Mouse (Mus musculus) activated CD4-positive, CD25-positive, alpha-beta regulatory T cell, adult 4 months (primary cell): ENCODE results near the gene Cep83. TPM values are rescaled to one million over a fixed set of nuclear protein-coding genes. Genes with fewer than 3 reads are reported as not detected.
A peak's percentile ranks its signal among the peaks of the same experiment; 100 is the strongest.
"Not testable (repeated sequence)": the region's sequence is repeated elsewhere in the genome, so short reads cannot be mapped to it uniquely, and the experiment has no call there.

Source experiments
- ATAC-seq: one replicate; pipeline ENCODE4 v1.8.0; 2017
- polyA plus RNA-seq, 2 experiments: library from polyadenylated mRNA; unstranded; fragments of 100-300 nt; shearing (Covaris generic); gene quantifications; one replicate each; pipeline ENCODE4 v1.2.1; 2017

Gene Cep83
- polyA plus RNA-seq: 10 to 100 TPM; 14.3 to 25.1 TPM

DNA sequence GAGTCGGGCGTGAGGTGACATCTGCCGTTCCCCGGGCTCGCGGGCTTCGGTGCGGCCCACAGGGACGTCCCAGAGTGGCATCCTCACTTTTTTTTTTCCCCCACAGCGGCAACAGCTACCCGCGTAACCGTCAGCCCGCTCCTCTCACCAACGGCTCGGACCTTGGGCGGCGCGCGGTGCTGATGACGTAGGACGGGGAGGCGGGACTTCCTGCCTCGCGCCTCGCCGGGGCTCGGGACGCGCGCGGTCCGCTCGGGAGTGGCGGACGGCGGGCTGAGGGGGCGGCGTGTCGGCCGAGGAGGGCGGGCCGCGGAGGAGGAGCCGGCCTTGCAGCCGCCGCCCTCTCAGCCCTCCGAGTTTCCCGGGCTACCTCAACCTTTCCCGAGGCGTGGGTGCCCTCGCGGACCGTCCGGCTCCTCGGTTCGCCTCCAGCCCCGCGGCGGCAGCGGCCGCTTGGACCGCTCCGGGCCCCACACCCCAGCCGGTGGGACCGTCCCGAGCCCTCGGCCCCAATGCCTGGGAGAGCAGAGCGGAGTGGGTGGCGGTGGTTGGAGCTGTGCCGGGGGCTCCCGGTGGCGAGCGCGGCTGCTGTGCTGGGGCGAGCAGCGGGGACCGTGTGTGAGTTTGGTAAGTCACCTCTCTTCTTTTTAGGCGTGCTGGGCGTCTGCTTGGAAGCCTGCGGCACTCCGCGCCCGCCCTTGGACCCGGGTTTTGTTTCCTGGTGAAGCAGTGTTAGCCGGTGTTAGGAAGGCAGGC lies at the start of gene Cep83:
TSS of gene Cep83 (plus strand) at position 235 of the 756 bp plus-strand sequence.
- ATAC-seq: peak; percentile 79

- no peak for ATAC-seq
Observed at GRCm38 (mm10) chr10:94639281-94639680, 49.2 kb upstream of the Cep83 start.

DNA sequence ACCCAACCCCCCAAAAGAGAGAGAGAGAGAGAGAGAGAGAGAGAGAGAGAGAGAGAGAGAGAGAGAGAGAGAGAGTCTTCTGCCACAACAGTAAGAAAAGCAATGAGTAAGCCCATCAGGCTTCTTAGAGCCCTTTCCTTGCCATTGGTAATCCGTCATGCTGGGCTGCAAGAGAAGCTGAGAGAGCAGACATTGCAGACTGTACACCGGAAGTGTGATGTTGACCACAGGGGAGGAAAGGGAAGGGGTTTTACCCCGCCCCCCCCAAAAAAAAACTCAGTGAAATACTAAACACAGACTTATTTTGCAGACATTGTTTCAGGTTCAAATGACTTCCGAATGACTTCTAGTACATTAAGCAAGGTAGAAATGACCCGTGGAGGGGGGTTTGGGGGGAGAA lies 48.4 kb upstream of the Cep83 start:
- no peak for ATAC-seq

DNA sequence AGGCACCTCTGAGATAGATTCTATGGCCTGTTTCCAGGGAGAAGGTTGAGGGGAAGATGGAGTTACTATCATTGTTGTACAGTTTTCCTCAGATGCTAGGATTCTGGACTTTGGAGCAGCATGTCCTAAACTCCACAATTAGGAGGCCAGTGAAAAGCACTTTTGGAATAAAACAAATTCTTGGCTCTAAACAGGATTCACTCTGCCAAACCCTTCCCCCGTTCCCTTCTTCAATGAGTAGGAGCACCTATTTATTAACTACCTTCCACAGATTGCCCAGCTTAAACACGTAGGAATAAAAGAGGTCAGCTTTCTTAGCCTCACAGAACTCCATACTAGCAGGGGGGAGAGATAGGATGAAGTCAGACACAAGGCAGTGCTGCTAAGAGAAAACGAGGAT lies 24.4 kb upstream of the Cep83 start:
- no peak for ATAC-seq

GRCm38 (mm10) chr10:94664455-94664854 lies 24.0 kb upstream of the Cep83 start:
- no peak for ATAC-seq

DNA sequence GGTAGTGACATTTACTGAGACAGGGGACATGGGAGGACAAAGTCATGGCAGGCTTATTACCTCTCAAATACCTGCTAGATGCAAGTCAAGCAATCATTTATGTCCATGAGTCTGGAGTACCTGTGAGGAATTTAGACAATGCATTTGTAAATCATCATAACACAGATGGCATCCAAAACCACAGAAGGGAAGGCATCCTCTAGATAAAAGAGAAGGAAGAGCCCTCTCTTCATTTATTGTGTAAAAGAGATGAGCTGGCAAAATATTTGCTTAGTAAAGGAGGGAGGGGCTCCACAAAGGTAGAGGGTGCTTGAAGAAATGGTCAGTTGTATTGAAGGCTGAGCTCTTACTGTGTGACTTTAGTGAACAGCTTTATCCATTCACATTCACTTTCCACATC lies 20.3 kb upstream of the Cep83 start:
- no peak for ATAC-seq

DNA sequence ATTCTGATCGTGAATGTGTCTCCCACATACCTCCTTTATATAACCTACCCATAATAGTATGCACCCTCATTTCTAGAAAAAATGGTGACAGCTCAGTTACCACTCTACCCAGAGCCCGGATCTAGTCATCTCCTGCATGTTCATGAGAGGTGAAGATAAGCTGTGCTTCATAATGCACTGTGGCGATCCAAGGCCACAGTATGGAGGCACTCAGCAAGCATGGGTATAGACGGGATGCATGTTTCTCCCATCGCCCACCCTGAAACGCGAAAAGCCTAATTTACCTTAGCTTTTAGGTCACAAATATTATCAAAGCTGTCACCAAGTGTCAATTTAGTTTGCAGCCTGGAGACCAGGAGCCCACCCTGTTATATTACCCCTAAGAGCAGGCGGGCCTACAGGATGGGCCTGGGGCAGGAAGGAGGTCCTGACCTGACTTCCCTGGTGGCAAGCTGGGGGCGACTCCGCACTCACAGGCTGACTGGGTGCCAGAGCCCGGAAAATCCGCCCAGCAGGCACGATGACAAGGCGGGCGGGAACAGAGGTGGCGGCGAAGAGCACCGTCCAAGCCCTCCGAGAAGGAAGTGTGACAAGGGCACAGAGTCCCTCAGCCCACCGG lies 544 bp upstream of the Cep83 start:
- ATAC-seq: peak; percentile 44

DNA sequence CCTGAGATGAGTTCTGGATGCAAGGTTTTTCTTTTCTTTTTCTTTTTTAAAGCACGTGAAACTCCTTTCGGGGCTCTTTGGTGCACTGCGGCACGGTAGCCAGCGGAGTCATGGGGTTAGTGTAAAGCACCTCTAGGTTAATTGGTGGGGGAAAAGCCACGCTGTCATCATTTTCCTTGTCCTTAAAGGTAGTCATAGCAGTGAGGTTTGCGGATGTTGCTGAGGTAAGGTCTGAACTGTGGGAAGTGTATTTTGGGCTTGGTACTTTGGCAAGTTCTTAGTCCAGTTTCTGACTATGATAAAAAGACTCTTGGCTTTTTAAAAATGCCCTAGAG lies 689 bp downstream of the Cep83 start:
- peak; percentile 53 for ATAC-seq

- no peak for ATAC-seq
Observed at GRCm38 (mm10) chr10:94690376-94690775, 1.9 kb downstream of the Cep83 start.

GRCm38 (mm10) chr10:94692163-94692562 lies 3.7 kb downstream of the Cep83 start:
- no peak for ATAC-seq

GRCm38 (mm10) chr10:94705643-94706258 lies 17.3 kb downstream of the Cep83 start:
- ATAC-seq: no peak

DNA sequence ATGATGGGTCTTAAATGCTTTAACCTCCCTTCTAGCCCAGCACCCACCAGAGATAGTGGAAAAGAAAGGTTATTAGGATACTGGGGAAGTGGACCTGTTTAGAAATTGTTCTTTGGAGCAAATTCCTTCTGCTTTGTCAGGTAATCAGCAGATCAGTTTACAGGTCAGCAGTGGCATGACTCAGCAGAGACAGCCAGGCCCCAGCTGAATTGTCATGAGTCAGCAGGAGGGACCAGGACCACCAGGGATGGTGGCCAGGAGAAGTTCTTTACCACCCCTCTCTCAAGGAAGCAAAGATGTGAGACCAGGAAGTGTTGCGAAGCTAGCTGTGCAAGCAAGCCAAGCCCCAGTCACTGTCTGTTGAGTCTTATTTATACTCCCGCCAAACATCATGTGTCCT lies 18.2 kb downstream of the Cep83 start:
- ATAC-seq: no peak

GRCm38 (mm10) chr10:94709622-94710319 lies 21.3 kb downstream of the Cep83 start:
- no peak for ATAC-seq

GRCm38 (mm10) chr10:94710320-94710695 lies 21.9 kb downstream of the Cep83 start:
- no peak for ATAC-seq

DNA sequence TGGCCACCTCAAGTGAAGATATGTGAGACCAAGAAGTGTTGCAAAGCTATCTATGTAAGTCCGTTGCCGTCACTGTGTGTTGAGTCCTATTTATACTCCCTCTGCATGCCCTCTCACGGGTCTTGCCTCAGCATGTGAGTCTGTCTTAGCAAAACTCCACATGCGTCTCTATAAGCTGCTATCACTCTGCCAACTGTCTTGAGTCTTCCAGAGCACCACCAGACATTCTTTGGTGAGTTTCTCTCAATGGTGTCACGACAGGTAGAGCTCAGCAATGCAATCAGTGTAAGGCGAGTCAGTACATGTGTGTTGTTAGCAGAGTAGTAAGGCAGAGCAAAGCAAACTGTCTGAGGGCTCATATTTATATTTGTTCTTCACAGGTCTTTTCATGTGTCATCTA lies 31.8 kb downstream of the Cep83 start:
- ATAC-seq: no peak

GRCm38 (mm10) chr10:94728053-94728452 lies 39.6 kb downstream of the Cep83 start:
- not testable (repeated sequence) for ATAC-seq

DNA sequence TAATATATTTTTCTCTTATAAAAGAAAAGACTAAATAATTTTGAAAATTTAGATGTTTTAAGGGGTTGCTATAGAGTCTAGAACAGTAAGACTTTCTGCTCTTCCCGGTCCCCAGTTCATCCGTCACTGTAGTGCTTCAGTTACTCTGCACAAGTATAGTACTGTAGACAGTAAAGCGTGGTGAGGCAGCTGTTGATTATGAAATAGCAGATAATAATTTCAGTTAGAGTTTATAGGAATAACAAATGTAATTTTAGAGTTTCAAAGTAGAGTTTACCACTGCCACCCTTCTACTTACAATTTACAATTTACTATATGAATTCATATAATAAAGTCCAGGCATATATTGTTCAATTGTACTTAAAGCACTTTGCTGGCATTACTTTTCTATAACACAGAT lies 42.0 kb downstream of the Cep83 start:
- no peak for ATAC-seq

GRCm38 (mm10) chr10:94734829-94735228 lies 46.4 kb downstream of the Cep83 start:
- no peak for ATAC-seq

DNA sequence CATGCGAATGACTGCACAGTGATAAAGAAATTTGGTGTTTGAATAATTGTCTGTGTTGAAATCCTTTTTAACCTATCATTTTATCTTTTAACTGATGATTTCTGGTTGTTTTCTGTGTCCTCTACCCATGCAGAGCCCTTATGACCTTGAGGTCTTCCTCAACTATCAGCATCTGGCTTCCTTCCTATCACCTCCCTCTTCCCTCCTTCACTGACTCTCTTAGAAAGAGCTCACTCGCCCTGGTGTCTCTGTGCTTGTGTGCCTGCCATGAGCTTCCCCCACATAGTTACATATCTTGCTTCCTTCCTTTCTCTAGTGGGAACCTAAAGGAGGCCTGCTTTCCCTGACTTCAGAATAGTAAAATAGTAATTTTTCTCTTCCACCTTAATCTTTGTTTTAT lies 51.8 kb downstream of the Cep83 start:
- no peak for ATAC-seq

- no peak for ATAC-seq
Observed at GRCm38 (mm10) chr10:94741459-94741858, 53.0 kb downstream of the Cep83 start.

DNA sequence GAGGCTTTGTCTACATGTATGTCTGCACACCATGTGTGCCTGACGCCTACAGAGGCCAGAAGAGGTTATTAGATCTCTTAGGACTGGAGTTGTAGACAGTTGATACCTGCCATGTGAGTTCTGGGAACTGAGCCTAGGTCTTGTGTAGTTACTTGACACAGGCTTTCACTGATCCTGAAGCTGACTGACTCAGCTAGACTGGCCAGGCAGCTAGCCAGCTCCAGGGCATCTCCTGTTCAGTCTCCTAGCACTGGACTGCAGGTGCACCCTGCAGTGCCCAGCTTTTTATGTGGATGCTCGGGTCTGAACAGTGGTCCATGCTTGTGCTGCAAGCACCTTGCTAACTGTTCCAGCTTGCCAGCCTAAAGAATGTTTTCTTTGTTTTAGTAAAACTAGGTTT lies 58.6 kb downstream of the Cep83 start:
- ATAC-seq: no peak

- ATAC-seq: no peak
Observed at GRCm38 (mm10) chr10:94771496-94771895, 83.0 kb downstream of the Cep83 start.

GRCm38 (mm10) chr10:94777576-94777975 lies 89.1 kb downstream of the Cep83 start:
- no peak for ATAC-seq

GRCm38 (mm10) chr10:94779319-94779718 lies 90.9 kb downstream of the Cep83 start:
- no peak for ATAC-seq
